Mouse (Mus musculus): ENCODE measurements around the gene Rab34.

The Rab34 gene

GRCm38 (mm10) chr11:78164924-78165760 lies 23.1 kb upstream of the Rab34 start, which contains the start of gene Traf4:
TSS of gene Traf4 (minus strand) at chr11:78165589.
- DNase-seq (ENCODE audit: low read depth in 2 of 2, low spot score in 2 of 2): peak; percentile 57 to 72

GRCm38 (mm10) chr11:78165761-78166109 lies 22.5 kb upstream of the Rab34 start:
- DNase-seq (ENCODE audit: low read depth in 2 of 2, low spot score in 2 of 2): no peak

GRCm38 (mm10) chr11:78166161-78166560 lies 22.1 kb upstream of the Rab34 start:
- no peak for DNase-seq (ENCODE audit: low read depth in 2 of 2, low spot score in 2 of 2)

- no peak for DNase-seq (ENCODE audit: low read depth in 2 of 2, low spot score in 2 of 2)
Observed at GRCm38 (mm10) chr11:78166640-78167039, 21.6 kb upstream of the Rab34 start.

- no peak for DNase-seq (ENCODE audit: low read depth in 2 of 2, low spot score in 2 of 2)
Observed at GRCm38 (mm10) chr11:78167257-78167959, 20.8 kb upstream of the Rab34 start.

- peak; percentile 58 to 62 for DNase-seq (ENCODE audit: low read depth in 2 of 2, low spot score in 2 of 2)
Observed at GRCm38 (mm10) chr11:78168541-78169468, 19.4 kb upstream of the Rab34 start.

GRCm38 (mm10) chr11:78170306-78170705 lies 17.9 kb upstream of the Rab34 start:
- no peak for DNase-seq (ENCODE audit: low read depth in 2 of 2, low spot score in 2 of 2)

- DNase-seq (ENCODE audit: low read depth in 2 of 2, low spot score in 2 of 2): no peak
Observed at GRCm38 (mm10) chr11:78171328-78171727, 16.9 kb upstream of the Rab34 start.

GRCm38 (mm10) chr11:78172034-78172747 lies 16.0 kb upstream of the Rab34 start:
- DNase-seq (ENCODE audit: low read depth in 2 of 2, low spot score in 2 of 2): no peak

GRCm38 (mm10) chr11:78172748-78173383 lies 15.4 kb upstream of the Rab34 start:
- no peak for DNase-seq (ENCODE audit: low read depth in 2 of 2, low spot score in 2 of 2)

GRCm38 (mm10) chr11:78174506-78174905 lies 13.7 kb upstream of the Rab34 start:
- DNase-seq (ENCODE audit: low read depth in 2 of 2, low spot score in 2 of 2): no peak

- DNase-seq (ENCODE audit: low read depth in 2 of 2, low spot score in 2 of 2): no peak
Observed at GRCm38 (mm10) chr11:78175771-78176401, 12.3 kb upstream of the Rab34 start.

GRCm38 (mm10) chr11:78176402-78176862 lies 11.8 kb upstream of the Rab34 start, which contains the start of the genes Nek8 and Tlcd1:
TSS of gene Nek8 (minus strand) at chr11:78176675.
TSS of gene Tlcd1 (plus strand) at chr11:78176711.
- DNase-seq (ENCODE audit: low read depth in 2 of 2, low spot score in 2 of 2): peak; percentile 80 to 93

GRCm38 (mm10) chr11:78176905-78177331 lies 11.3 kb upstream of the Rab34 start:
- no peak for DNase-seq (ENCODE audit: low read depth in 2 of 2, low spot score in 2 of 2)

- DNase-seq (ENCODE audit: low read depth in 2 of 2, low spot score in 2 of 2): peak in 1 of 2 experiments; percentile 40
Observed at GRCm38 (mm10) chr11:78177437-78177836, 10.8 kb upstream of the Rab34 start.

- peak; percentile 87 to 90 for DNase-seq (ENCODE audit: low read depth in 2 of 2, low spot score in 2 of 2)
Observed at GRCm38 (mm10) chr11:78177903-78178858, 10.0 kb upstream of the Rab34 start.

- DNase-seq (ENCODE audit: low read depth in 2 of 2, low spot score in 2 of 2): no peak
Observed at GRCm38 (mm10) chr11:78178859-78179437, 9.3 kb upstream of the Rab34 start.
